Mouse (Mus musculus) embryo, embryonic 10.5 days (tissue): ENCODE measurements around the gene Tmprss9.

ENCODE experiments used
- DNase-seq: peaks from one replicate; pipeline ENCODE4 v3.0.0-alpha.2; 2015; ENCODE audit warnings: low spot score

Tmprss9 gene

GRCm38 (mm10) chr10:80938831-80939550 lies 67.3 kb downstream of the Tmprss9 start:
- peak; percentile 72 for DNase-seq

GRCm38 (mm10) chr10:80939671-80940070 lies 68.0 kb downstream of the Tmprss9 start:
- peak; percentile 84 for DNase-seq

- DNase-seq: no peak
These were observed 68.8 kb downstream of the Tmprss9 start for GRCm38 (mm10) chr10:80940320-80940987.

- DNase-seq: no peak
These were observed 69.3 kb downstream of the Tmprss9 start for GRCm38 (mm10) chr10:80940988-80941347.

- no peak for DNase-seq
These were observed 71.3 kb downstream of the Tmprss9 start for GRCm38 (mm10) chr10:80942919-80943318.

- no peak for DNase-seq
These were observed 72.1 kb downstream of the Tmprss9 start for GRCm38 (mm10) chr10:80943701-80944100.

GRCm38 (mm10) chr10:80944231-80944630 lies 72.6 kb downstream of the Tmprss9 start:
- DNase-seq: no peak

GRCm38 (mm10) chr10:80946684-80947437 lies 75.2 kb downstream of the Tmprss9 start:
- no peak for DNase-seq

- DNase-seq: no peak
These were observed 76.2 kb downstream of the Tmprss9 start for GRCm38 (mm10) chr10:80947802-80948201.

GRCm38 (mm10) chr10:80948570-80948969 lies 76.9 kb downstream of the Tmprss9 start:
- DNase-seq: peak; percentile 54

GRCm38 (mm10) chr10:80949081-80949480 lies 77.4 kb downstream of the Tmprss9 start:
- no peak for DNase-seq
